Mouse (Mus musculus) adipose tissue, adult 10 weeks (tissue): ENCODE data around the gene Hnrnpk. TPM values are rescaled to one million over a fixed set of nuclear protein-coding genes. Genes with fewer than 3 reads are reported as not detected.

Experiments
- polyA plus RNA-seq: library from polyadenylated mRNA; stranded (reverse); fragments of 350-450 nt; fragmentation: Illumina TruSeq; extraction: RNeasy Lipid Tissue Mini Kit (QIAGEN cat#74804); gene quantifications from one replicate; pipeline ENCODE4 v1.2.3, GENCODE M21; 2014; ENCODE audit warnings: low read depth, low replicate concordance

Gene Hnrnpk
- polyA plus RNA-seq, result 435 TPM

GRCm38 (mm10) chr13:58403243-58403642, at the start of gene Hnrnpk:
Hnrnpk (minus strand) TSS chr13:58403343.

GRCm38 (mm10) chr13:58402003-58402743, 970 bp downstream of the Hnrnpk start, which contains the start of gene Rmi1:
Rmi1 (plus strand) TSS chr13:58402248.

GRCm38 (mm10) chr13:58384779-58385546, 18.2 kb downstream of the Hnrnpk start, which contains the start of gene 2210016F16Rik:
2210016F16Rik (minus strand) TSS chr13:58385225.

GRCm38 (mm10) chr13:58358629-58359303, 44.4 kb downstream of the Hnrnpk start, which contains the start of gene Kif27:
Kif27 (minus strand) TSS chr13:58359122.

Other genes with a start within 250 kb of the Hnrnpk start
- 53.9 TPM for gene Idnk, start 245.7 kb downstream of the Hnrnpk start, polyA plus RNA-seq
- 136 TPM for gene Ubqln1, start 187.7 kb downstream of the Hnrnpk start, polyA plus RNA-seq
- 92.9 TPM for gene Gkap1, start 127.6 kb downstream of the Hnrnpk start, polyA plus RNA-seq
- 3.5 TPM for gene Kif27, start 44.2 kb downstream of the Hnrnpk start, polyA plus RNA-seq
- 23.0 TPM for gene 2210016F16Rik, start 18.1 kb downstream of the Hnrnpk start, polyA plus RNA-seq
- gene Rmi1, start 1.1 kb downstream of the Hnrnpk start, polyA plus RNA-seq, result 24.8 TPM
- 11.3 TPM for gene Slc28a3, start 207.5 kb upstream of the Hnrnpk start, polyA plus RNA-seq